Mouse (Mus musculus) heart, postnatal 36 days (tissue): ENCODE measurements around the gene Arhgef25. TPM values are rescaled to one million over a fixed set of nuclear protein-coding genes. Genes with fewer than 3 reads are reported as not detected.

ENCODE experiments used
- DNase-seq, 2 experiments: peaks; one replicate each; pipeline ENCODE4 v3.0.0; 2021 to 2022
- intact Hi-C: fragments of 180-260 bp; cut with DNase I; formaldehyde crosslinking; loops from one replicate; pipeline ENCODE4 v1.15.1; 2025
- total RNA-seq, 2 experiments: library from RNA; stranded (reverse); gene quantifications; 2 replicates each; pipeline ENCODE4 v1.2.3; 2021

Arhgef25 gene
- total RNA-seq, 2 experiments from 2014 or later: 12.4 to 12.8 TPM

DNA sequence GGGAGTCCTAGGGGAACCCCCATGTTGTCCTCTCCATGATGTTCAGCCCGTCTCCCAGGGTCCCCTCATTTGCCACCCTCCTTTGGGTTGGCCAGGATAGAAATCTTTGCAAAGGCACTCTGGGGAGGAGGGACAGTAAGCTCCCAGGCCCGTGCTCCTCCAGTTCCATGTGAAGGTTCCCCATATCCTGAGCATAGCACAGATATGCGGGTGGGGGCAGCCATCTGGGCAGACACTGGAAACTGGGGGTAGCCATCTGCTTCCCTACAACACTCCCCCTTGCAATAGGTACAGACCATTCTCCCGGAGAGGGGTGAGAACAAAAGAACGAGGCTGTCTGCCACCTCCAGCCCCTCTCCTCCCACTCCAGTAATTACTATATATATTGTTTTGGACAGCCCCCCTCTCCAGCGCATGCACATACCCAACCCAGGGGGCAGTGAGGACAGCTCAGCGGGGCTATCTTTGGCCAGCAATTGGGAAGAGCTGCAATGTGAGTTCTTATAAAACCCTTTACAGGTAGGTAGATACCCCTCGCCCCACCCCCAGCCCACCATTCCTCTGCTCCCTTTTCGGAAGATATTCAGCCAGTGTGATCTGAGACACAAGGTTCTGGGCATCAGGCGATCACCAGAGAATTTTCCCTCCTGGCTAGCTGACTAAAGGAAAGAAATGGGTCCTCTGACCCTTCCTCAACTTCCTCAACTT, 2.4 kb downstream of the Arhgef25 start:
- no peak for DNase-seq
- intact Hi-C loops: no loop called here

DNA sequence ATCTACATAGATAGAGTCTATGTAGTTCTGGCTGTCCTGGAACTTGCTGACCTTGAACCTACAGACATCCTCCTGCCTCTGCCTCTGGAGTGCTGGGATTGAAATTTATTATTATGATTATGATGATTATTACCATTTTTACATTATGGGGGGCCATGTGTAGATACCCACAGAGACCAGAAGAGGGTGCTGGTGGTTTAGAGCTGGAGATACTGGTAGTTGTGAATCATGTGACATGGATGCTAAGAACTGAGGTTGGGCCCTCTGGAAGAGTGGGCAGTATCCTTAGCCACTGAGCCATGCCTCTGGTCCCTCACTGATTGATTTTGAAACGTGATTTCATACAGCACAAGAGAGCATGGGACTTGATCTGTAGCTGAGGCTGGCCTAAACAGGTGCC, 3.4 kb downstream of the Arhgef25 start:
- DNase-seq: no peak
- intact Hi-C loops: no loop called here

DNA sequence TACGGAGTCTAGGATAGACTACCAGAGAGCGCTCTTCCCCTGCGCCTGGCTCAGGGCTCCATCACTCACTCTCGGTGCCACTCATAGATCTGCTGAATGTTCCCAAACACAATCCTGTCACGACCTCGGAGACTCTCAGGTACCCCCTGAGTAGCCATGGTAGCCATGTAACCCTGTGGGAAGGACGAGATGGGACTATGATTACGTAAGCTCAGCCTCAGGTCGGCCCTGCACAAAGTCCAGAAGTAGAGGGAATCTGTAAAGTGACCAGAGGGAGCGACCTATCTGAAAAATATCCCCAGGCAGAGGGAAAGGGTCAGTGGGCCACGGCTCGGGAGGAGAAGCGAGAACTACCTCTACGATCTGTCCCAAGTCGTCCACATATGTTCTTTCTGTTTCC, 4.4 kb downstream of the Arhgef25 start:
- DNase-seq: no peak

DNA sequence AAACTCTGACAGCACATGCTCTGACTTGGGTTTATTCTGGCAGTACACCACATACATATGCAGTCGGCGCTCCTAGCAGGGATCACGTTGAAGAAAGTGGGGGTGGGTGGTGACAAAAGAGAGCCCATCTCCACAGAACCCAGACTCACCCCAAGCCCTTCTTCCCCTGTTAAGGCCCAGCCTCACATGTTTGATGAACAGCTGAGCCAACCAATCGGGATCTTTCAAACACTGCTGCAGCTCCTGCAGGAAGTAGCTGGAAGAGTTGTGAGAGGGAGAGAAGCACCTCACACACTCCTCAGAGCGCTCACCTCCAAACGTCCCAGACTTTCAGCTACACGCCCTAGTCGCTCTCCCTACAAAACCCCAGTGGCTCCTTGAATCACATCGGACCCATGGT, 4.8 kb downstream of the Arhgef25 start:
- DNase-seq: no peak
- intact Hi-C loops: no loop called here

More for the DNA sequence above, 4.4 kb downstream of the Arhgef25 start:
- intact Hi-C loops: no loop called here

DNA sequence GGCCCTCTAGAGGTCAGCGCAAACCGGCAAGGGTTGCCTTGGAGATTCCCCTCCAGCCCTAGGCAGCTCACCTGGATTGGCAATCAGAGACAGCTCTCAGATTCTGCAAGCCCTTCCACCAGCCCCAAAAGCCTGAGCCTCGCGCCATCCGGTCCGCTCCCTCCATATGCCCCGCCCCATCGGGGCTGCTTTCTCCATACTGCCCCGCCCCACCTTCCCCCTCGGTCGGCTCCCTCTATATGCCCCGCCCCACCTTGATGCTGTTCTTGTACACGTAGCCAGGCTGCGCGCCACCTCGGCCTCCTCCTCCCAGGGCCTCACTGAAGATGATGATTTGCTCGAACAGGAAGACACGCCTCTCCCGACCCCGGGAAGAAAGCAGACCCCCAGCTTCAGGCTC, 6.1 kb downstream of the Arhgef25 start:
- DNase-seq: no peak
- intact Hi-C loops: no loop called here

DNA sequence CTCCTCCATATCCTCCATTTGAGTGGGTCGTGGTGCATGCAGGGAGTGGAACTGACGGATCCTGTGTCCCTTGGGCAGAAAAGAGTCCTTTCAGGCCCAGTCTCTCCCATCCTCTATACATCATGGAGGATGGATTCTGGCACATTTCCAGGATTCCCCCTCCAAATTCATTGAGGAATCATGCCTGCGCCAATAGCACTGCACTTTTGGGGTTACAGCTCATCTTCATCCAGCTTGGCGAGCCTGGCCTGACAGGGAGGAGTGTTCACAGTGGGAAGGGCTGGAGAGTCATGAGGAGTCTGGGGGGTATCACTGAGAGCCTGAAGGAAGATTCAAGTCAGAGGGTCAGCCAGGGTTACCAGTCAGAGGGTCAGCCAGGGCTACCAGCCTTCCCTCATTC, 7.3 kb downstream of the Arhgef25 start:
- no peak for DNase-seq
- intact Hi-C loops: no loop called here

DNA sequence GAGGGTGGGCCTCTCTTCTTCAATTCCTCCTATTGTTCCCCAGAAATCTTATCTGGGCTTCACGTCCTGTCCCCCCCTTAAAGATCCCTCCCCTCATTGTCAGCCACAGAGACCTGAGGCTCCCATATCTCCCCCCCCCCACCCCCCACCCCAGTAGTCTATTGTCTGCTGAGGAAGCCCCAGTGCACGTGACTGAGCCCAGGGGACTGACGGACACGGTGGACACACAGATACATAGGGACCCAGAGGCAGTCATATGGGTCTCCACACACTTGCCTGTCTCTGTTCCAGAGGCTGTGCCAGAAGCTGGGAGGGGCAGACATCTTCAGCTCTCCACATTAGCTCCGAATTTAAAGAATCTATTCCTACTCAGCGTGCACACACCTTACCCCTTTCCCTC, 8.3 kb downstream of the Arhgef25 start:
- peak in 1 of 2 experiments; percentile 48 for DNase-seq
- intact Hi-C loops: no loop called here

DNA sequence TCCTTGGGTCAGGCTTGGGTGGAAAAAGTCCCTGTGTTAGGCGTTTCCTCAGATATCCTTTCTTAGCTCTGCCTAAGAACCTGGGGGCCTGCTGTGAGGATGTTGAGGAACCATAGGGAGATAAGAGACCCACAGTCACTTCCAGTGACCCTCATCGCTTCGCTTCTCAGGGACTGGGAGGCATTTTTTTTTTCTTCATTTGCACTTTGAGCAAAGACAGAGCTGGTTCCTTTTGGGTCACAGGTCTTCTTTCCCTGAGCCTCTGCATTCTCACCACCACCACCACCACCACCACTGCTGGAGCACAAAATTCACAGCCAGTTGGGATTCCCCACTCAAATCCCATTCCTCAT, 9.2 kb downstream of the Arhgef25 start:
- intact Hi-C loops: no loop called here
- no peak for DNase-seq

DNA sequence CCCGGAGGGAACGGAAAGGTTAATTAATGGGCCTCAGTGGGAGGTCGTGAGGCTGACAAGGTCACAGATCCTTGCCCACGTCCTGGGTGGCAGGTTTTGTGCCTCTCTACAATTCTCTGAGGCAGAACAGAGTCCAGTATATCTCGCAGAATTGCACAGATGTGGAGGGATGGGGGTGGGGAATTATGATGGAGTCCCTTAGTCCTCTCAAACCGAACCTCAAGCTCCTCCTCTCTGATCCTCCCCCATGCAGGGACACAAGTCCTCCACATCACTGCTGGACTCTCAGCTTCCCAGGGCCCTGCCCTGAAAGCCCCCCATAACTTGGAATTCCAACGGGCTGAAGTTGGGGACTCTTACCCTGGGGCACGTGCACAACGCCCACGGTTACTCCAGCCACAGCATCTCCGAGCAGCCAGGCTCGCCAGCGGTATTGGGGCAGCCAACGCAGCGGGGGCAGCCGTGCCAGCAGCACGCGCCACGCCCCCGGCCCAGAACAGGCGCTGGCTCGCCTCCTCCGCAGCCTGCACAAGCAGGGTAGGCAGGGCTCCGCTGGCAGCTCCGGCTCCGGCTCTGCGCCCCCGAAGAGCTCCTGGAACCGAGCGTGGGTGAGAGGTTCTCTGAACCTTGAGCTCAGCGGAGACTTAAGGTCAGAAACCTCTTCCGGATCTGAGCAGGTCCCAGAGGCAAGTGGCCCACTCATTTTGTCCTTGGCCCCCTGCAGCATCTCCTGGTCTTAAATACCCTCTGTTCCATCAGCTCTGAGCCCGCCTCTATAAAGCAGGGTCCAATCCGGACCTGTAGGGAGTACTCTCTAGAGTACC, 9.8 kb downstream of the Arhgef25 start, which contains the start of gene Slc26a10:
TSS of gene Slc26a10 (minus strand) at position 775 of the 824 bp plus-strand sequence.
- intact Hi-C loops: no loop called here
- peak in 1 of 2 experiments; percentile 59 for DNase-seq

DNA sequence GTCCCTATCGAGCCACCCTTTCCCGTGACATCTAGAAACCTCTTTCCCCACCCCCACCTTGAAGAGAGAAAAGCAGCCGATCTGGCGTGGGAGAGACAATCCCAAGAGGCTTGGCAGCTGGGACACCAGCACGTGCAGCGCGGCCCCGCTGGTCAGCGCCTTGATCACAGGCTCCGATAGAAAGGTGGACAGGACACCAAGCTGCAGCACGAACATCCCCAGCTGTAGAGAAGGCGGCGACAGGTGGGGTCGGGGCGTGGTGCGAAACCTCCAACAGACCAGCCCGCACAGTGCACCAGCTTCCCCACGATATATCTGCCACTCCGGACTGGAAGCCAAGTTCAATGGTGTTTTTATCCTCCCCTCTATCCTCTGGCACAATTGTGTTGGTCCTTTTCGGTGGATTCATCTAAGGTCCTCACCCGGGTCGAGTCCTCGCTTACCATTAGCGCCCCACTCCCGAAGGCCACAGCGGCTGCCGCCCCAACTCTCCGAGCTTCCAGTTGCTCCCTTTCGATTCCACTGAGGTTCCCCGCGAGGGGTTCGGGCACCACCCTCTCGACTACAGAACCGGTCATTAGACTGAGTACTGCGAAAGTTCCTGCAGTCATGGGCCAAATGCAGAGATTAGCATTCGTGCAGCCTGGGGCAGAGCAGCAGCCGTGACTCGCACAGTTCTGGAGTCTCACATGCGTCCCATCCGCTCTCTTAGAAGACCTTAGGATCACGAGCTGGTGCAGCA, 11.4 kb downstream of the Arhgef25 start:
- no peak for DNase-seq
- intact Hi-C loops: no loop called here

DNA sequence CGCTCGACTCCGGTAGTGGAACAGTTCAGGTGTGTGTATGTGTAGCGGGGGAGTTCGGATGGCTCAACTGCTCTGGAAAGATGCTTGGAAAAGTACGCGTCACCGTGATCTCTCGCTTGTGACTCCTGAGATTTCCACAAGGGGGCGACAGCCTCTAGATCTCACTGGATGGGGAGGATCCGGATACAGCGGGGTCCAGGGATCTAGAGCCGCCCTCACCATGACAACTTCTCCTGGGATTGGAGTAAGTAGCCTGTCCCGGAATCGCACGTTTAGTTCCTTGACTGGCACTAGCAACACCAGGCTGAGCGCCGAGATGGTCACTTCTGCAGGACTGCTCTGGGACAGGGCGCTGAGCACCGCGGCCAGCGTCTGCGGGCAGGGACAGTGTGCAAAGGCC, 12.2 kb downstream of the Arhgef25 start:
- peak; percentile 81 to 85 for DNase-seq
- intact Hi-C loops: loop anchor here (1.0 kb wide), 1 partner anchor 52 kb away; no protein-coding TSS in a partner anchor

DNA sequence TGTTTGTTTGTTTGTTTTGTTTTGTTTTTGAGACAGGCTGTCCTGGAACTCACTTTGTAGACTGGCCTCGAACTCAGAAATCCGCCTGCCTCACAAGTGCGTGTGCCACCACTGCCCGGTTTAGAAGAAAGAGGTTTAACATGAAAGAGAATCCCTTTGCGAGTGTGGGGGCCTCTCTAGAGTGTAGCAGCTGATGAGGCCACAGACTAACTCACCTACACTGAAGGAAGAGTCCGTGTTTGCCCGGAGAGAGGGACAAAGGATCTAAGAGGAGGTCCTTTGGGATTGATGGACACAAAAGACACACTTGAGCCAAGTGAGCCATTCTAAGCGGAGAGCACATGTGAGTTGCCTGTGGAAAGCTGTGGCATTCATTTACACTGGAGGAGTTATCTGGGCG, 12.6 kb downstream of the Arhgef25 start:
- DNase-seq: no peak
- intact Hi-C loops: loop anchor here (1.0 kb wide), 1 partner anchor 52 kb away; no protein-coding TSS in a partner anchor

DNA sequence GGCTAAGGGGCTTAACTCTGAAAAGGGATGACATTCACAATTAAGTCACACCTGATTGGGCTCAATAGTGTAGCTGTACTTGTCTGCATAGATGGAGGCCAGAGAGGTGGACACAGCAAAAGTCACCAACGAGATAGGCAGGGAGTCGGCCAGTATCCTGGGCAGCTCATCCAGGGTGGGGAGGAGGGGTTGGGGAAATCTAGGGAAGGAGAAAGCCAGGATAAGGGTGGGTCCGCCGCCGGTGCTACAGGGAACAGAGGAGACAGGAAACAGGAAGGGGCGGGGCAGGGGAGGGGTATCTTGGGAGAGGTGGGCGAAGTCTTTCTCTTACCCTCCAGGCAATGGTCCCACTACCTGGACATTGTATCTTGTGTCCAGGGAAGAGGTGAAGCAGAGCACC, 13.1 kb downstream of the Arhgef25 start:
- DNase-seq: no peak
- intact Hi-C loops: loop anchor here (1.0 kb wide), 1 partner anchor 53 kb away; no protein-coding TSS in a partner anchor

DNA sequence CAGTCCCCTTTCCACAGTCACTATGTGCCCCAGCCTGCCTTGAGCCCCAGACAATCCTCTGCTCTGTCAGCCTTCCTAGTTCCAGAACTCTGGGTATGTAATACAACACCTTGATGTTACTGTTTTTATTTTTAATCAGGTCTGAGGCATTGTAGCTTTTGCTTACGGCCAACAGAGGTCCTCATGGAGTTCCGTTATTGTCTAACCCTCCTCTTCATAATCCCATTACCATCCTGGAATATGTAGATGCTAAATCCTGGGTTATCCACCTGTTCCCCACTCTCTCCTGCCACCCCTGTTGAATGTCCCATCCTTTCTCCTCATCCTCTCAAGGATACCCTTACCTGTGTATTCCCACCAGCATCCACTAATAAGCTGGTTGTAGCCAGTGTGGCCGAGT, 13.7 kb downstream of the Arhgef25 start:
- intact Hi-C loops: no loop called here

DNA sequence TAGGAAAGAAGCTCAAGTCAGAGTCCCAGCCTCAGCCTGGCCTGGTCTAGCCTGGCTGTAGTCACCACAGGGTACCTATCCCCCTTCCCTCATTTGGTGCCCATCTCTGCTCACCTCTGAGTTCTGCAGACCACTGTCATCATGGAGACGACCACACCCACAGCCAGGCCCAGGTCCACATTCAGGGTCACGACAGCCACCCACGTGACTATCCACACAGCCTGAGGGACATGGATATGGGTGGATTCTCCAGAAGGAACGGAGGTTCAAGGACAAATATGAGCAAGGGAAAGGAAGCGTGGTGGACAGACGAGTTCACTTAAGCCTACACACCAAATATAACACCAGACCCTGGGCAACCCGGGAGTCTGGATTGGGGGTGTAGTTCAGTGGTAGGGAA, 15.7 kb downstream of the Arhgef25 start:
- intact Hi-C loops: no loop called here
- DNase-seq: no peak

More for the DNA sequence above, 13.7 kb downstream of the Arhgef25 start:
- DNase-seq: no peak

DNA sequence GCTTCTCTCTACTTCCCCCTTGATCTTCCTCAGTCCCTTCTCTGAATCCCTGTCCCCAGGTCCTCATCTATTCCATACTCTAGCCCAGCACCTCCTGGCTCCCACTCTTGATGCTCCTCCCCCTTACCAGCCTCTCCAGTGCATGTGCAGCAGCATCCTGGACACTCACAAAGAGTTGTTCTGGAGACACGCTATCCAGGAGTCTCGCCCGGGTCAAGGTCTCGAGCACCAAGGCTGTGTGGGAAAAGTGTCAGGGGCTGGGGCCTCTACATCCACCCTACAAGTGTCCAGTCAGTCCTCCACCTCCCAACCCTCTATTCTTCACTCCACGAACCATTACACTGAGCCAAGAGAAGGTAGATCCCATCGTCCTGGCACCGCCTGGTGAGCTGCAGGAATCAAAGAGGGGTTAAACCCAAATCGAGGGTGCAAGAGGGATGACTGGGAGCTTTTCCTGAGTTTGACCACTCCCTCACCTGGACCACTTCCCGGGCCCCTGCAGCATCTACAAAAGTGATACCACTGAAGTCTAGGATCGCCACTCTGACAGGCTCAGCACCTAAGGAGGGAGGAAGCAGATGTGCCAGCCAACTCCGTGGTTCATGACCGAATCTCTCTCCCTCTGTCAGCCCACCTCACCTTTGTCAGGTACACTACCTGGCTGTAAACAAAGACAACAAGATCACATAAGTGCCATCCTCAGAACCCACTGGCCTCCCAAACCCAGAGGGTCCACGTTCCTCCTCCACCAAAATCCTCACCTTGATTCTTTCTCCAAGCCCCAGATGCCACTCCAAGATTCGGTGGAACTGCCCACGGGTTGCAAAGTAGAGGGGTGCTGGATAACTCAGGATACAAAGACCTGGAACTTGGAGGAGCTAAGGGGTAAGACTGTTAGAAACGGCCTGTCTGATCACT, 16.5 kb downstream of the Arhgef25 start:
- intact Hi-C loops: no loop called here
- no peak for DNase-seq

DNA sequence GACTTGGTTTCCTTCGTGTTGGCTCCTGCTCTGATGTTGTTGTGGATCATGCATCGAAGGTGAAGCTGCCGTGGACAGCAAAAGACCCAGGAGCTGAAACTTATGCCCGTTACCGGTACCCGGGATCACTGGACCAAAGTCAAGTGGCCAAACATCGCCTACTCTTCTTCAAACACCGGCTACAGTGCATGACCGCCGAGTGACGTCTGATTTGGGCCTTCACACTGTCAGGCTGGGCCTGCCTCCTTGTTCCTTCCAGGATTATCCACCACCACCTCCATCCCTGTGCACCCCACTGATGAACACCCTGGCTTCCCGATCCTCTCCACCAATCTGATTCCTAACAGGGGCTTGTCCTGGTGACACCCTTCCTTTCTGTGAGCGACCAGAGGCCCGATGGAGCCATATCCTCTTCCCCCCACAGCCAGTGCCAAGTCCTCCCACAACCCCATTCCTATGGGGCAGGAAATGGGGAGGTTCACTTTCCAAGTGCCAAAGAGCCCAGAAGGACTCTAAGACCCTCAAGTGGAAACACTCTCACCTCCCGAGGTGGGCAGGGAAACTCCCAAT, 18.2 kb downstream of the Arhgef25 start:
- intact Hi-C loops: no loop called here

DNA sequence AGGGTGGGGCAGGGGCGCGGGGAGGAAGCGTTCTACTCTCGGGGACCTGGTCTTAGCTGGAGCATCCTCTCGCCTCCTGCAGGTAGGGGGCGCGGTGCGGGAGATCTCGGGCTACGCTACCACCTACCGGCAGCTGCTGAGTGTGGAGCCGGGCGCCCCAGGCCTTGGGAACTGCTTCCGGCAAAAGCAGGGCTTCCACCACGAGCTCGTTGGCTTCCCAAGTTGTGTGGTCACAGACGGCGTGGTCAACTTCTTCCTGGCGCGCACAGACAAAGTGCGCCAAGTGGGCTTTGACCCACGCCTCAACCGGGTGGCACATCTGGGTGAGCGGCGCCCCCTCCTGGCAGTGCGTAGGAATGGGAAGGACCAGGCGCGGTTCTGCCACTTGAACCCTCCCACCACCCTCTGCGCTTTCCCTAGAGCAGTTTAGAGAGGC, 19.0 kb downstream of the Arhgef25 start:
- peak; percentile 80 to 82 for DNase-seq
- intact Hi-C loops: no loop called here

More for the DNA sequence above, 18.2 kb downstream of the Arhgef25 start:
- DNase-seq: no peak

DNA sequence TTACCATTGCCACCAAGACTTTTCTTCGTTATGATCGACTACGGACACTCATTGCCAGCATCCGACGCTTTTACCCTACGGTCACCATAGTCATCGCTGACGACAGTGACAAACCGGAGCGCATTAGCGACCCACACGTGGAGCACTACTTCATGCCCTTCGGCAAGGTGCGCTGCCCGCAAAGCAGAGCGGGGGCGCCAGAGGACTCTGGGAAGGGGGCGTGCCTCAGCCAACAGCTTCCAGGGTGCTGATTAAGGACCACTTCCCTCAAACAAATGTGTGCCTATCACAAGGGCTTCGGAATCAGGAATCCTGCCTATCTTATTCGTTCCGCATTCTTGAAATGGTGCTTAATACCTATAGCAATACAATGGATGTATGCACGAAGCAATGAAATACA, 19.9 kb downstream of the Arhgef25 start:
- DNase-seq: no peak
- intact Hi-C loops: no loop called here
